Mouse (Mus musculus) megakaryocyte-erythroid progenitor cell, adult 5-6 weeks (primary cell): Measurements from ENCODE around the gene Wfikkn2. TPM values are rescaled to one million over a fixed set of nuclear protein-coding genes. Genes with fewer than 3 reads are reported as not detected.

Source experiments
- ATAC-seq: replicated peaks from 2 replicates; pipeline ENCODE4 v1.8.0; 2016; ENCODE audit warnings: mild to moderate bottlenecking, inconsistent platforms; ENCODE audit not compliant: severe bottlenecking, poor library complexity, low FRiP score, low TSS enrichment
- total RNA-seq, 2 experiments: library from RNA; stranded (forward) in 1 of 2; stranded (reverse) in 1 of 2; fragments of 200-1000, 215-1000 nt in 1 of 2; fragments of >200 nt in 1 of 2; fragmentation: Nextera tagmentation in 1 of 2; gene quantifications; 2 replicates each; pipeline ENCODE4 v1.2.3; 2014 to 2017

The Wfikkn2 gene
- total RNA-seq, 2 experiments from 2014 or later: 0.61 TPM; not detected in 1

GRCm38 (mm10) chr11:94230244-94230643, 15.6 kb downstream of the Wfikkn2 start:
- 0 out of 2 replicates have a peak, but pooled peaks have one; percentile 24 for ATAC-seq

DNA sequence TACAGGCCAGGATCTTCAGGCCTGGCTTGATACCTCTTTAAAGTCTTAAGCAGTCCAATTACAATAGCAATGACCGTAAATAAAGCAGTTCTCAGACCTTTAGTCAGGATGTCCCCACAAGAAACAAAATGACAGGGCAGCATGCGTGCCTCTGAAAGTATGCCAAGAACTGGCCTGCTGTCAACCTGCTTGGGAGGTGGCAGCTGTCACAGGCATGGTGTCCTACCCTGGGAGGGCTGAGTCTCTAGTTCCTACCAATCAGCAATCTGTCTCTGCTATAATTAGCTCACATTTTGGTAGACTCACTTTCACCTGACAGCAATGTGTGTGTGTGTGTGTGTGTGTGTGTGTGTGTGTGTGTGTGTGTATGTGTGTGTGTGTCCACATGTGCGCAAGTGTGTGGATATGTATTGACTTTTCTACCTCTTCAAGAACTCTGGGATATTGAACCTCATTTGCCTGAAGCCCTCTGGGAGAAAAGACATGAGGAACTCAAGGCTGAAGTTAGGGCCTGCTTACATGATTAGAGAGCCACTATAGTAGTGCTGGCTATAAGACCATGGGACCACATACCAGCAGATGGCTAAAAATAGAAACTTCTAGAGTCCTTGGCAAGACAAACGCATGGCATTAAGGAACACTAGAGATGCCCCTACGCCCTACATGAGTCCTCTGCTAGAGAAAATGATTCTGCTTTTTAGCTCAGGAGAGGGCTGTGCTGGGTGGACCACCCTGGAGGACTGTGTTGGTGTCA, 16.4 kb downstream of the Wfikkn2 start:
- no peak for ATAC-seq

- no peak for ATAC-seq
These were observed 17.4 kb downstream of the Wfikkn2 start for GRCm38 (mm10) chr11:94228416-94228815.

DNA sequence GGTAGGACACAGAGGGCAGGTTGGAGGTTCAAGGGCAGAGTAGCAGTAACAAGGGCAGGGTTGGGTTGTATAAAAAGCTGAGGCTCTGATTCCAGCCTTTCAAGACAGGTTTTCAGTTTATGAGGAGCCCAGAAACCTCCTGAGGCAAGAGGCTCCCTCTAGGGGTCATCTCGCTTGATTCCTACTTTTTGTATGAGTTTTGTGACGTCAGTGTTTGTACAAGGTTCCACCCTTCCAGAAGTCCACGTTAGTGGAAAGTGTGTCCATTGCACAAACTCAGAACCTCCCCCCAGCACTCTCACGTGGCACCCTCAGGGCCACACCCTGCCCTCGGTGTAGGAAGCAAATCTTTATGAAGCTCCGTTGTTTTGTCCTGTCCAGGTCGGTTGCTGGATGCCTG, 19.8 kb downstream of the Wfikkn2 start:
- ATAC-seq: peak; percentile 72

- ATAC-seq: no peak
These were observed 22.3 kb downstream of the Wfikkn2 start for GRCm38 (mm10) chr11:94223531-94223930.

DNA sequence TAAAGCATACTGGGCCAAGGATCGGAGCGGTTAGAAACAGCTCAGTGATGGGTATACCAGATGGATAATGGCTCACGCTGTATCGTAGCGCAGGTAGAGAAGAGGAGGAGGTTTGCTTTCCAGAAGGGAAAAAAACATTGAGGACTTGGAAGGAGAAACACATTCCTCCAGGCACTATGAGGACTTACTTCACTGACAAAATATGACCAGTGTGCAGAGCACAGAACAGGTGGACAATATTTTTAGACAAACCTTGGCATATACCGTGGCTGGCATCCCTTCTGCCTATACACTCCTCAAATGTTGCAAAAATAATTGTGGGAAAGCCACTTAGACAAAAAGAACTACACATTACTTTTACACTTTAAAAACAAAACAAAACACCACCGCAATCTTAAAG, 24.5 kb downstream of the Wfikkn2 start:
- ATAC-seq: no peak

DNA sequence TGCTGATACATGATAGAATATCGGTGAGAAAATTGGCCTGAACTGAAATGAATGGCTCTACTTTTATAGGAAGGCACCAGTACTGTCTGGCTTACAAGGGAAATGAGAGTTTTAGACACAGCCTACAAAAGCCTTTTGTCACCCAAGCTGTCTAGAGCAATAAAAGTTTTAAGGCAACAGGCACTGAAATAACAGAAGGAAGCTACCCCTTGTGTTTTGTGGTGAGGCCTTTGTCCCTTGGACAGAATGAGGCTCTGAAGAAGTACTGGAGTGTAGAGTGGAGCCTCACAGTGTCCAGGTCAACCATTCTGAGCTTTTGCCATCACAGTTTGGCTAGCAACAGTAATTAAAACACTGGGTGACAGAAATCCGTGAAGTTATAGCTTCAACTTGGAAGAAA, 29.6 kb downstream of the Wfikkn2 start:
- no peak for ATAC-seq

GRCm38 (mm10) chr11:94215581-94215980, 30.2 kb downstream of the Wfikkn2 start:
- no peak for ATAC-seq

DNA sequence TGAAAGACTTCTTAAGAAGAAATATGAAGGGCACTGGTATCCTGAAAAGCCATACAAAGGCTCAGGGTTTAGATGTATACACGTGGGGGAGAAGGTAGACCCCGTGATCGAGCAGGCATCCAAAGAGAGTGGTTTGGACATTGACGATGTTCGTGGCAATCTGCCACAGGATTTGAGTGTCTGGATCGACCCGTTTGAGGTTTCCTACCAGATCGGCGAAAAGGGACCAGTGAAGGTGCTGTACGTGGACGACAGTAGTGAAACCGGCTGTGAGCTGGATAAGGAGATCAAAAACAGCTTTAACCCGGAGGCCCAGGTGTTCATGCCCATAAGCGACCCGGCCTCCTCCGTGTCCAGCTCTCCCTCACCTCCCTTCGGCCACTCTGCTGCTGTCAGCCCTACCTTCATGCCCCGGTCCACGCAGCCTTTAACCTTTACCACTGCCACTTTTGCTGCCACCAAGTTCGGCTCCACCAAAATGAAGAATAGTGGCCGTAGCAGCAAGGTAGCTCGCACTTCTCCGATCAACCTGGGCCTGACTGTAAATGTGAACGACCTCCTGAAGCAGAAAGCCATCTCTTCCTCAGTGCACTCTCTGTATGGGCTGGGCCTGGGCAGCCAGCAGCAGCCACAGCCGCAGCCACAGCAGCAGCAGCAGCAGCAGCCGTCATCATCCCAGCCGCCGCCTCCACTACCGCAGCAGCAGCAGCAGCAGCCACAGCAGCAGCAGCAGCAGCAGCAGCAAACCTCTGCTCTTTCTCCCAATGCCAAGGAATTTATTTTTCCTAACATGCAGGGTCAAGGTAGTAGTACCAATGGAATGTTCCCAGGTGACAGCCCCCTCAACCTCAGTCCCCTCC, 31.8 kb downstream of the Wfikkn2 start:
- ATAC-seq: no peak

- ATAC-seq: no peak
These were observed 32.8 kb downstream of the Wfikkn2 start for GRCm38 (mm10) chr11:94212997-94213396.

DNA sequence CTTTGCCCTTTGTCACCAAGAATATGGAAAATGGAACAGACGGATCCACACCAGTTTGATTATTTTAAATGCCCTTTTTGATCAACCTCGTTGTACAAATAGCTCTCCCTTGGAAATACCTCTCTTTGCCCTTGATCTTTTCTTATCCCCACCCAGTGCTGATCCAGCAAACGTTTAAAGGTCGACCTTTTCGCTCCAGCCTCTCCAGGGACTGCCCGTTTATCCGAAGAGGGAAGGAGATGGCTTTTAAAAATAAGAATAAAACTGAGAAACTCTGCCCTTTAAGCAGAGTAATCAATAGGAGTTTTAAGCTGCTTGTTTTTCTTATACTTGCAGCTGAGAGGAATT, 33.3 kb downstream of the Wfikkn2 start:
- no peak for ATAC-seq

DNA sequence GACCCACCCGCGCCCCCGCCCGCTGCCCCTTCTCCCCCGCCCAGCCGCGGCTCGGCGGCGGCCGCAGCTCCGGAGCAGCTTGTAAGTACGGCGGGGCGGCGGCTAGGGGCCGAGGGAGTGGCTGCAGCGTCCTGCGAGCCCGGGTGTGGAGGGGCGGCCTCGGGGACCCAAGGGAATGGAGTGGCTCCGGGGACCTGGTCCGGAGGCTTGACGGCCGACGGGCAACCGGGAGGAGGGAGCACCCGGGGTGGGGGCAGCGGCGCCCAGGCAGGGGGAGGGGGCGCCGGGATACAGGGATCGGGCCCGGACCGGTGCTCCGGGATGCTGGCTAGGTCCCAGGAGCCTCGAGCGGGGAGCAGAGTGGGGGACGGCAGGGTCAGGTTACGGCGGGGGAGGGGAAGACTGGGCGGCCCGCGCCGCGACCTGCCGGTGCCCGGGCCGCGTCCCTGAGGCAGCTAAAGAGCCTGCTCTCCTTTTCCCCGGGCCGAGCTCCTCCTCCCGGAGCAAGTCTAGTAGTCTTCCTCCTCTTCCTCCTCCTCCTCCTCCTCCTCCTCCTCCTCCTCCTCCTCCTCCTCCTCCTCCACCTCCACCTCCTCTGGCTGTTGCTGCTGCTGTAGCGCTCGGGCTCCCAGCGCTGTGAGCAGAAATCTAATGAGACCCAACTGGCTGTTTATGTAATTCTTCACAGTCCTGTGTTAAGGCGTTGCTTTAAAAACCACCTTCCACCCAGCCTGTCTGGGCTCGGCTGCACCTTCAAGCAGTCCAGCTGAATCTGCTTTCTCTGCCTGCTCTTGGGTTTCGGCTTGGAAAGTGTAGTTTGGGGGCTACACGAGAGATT, 33.9 kb downstream of the Wfikkn2 start:
- ATAC-seq: 0 out of 2 replicates have a peak, but pooled peaks have one; percentile 3

DNA sequence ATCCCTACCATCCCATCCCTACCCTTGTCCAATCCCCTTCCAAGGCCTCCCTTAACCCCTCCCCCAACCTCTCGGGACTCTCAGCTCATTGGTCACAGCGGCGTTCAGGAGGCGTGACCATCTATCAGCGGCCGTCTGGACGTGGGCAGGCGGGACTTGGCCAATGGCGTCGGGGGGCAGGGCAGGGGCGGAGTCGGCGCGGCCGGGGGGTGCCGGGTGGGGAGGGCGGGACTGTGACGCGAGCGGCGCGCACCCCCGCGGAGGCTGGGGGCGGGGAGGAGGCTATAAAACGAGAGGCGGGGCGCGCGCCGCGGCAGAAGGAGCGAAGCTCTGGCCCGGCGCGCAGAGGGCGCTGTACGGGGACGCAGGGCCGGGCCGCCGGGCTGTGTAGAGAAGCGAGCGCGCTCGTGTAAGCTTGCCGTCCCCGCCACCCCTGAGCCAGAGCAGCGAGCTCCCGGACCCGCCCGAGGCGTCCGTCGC, 34.6 kb downstream of the Wfikkn2 start, which contains the start of gene Tob1:
TSS of gene Tob1 (plus strand) at position 331 of the 480 bp plus-strand sequence.
- peak; percentile 93 for ATAC-seq

DNA sequence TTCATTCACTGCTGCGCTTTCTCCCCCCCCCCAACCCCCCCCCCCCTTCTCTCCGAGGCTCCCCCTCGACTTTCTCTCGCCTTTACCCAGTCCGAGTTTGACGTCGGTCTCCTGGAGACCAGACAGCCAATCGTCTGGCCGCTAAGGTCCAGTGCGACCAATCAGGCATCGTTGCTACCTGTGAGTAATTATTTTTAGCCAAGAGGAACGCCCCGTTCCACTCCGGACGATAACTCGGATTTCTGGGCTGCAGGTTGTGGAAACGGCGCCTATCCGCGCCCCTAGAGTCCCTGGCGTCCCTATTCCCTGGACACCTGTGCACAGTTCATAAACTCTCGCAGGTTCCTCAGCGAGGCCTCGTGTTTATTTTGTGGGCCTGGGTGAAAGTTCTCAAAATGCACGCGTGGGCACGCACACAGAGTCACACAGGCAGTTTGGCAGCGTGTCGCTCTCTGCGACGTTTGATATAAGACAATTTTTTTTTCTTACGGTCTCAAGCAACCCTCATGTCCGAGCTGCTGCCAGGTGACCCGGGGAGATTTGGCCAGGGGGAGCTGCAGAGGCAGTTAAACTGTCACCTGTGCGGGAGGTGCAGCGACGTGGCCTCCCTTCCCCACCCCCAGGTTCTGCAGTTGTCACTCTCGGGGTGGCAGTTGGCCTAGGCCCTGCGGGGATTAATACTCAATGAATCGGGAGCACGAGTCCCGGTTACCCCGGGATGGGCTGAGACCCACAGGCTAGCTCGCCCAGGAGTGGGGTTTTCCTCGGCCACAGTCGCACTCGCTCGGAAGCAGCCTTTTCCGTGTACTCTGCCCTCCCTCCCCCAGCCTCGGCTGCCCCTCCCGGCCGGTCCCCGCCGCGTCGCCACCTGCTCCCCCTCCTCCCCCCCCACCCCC, 35.4 kb downstream of the Wfikkn2 start:
- peak; percentile 81 for ATAC-seq

DNA sequence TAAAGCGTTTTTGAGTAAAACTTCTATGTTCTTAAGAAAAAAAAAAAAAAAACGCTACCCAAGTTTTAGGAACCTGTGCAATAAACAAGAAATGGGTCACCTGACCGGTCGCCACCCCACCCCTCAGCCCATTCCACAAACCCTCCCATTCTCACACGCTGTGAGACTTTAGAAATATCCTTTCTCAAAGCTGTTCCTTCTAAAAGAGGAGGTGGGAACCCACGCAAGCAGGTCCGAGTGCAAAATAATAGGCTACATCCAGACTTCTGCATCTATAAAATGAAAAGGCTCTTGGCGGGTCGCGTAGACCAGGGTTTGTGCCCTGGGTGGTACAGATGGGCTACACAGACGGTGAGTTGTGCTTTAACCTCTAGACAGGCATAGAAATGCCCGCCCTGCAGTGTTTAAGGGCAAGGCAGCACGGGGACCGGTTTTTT, 36.1 kb downstream of the Wfikkn2 start:
- peak; percentile 27 for ATAC-seq

DNA sequence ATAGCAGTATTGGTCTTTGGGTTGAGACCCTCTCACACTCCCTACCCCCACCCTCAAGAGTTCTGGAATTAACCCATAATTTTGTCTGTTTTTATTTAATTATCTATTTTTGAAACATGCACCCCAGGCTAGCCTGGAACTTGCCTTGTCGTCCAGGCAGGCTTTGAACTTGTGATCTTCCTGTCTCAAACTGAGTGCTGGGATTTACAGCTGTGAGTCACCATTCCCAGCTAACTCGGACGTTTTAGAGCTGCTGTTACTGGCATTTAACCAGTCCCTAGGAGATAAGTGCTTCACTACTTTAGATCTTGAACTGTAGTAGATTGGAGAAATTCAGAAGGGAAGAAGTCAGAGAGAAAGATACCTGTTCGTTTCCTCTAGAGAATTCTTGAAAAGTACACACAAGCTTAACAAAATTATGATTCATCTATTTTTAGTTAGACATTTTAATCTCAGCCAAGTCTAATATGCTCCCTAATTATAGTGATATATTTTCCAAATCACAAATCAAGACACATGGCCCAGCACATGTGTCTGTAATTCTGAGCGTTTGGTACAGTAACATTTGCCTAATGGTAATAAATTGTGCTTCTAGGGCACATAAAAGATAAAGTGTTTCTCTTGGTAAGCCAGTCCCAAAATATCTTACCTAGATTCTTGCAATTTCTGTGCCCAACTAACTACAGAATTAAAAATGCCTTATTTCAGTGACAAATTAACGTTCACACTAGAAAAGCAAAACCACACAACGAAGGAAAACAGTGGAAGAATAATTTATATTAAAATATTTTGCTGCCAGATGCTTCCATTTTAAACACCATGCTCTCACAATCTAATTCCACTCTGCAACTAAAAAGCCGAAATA, 36.8 kb downstream of the Wfikkn2 start:
- ATAC-seq: no peak

GRCm38 (mm10) chr11:94206398-94207114, 39.2 kb downstream of the Wfikkn2 start:
- no peak for ATAC-seq
